Mouse (Mus musculus) kidney, postnatal 36 days (tissue): ENCODE data around the gene Rbfox1.
A peak's percentile ranks its signal among the peaks of the same experiment; 100 is the strongest.

Experiments used
- DNase-seq, 2 experiments: peaks; one replicate each; pipeline ENCODE4 v3.0.0; 2021 to 2022; ENCODE audit warnings: mixed read lengths in 2 of 2

The Rbfox1 gene

DNA sequence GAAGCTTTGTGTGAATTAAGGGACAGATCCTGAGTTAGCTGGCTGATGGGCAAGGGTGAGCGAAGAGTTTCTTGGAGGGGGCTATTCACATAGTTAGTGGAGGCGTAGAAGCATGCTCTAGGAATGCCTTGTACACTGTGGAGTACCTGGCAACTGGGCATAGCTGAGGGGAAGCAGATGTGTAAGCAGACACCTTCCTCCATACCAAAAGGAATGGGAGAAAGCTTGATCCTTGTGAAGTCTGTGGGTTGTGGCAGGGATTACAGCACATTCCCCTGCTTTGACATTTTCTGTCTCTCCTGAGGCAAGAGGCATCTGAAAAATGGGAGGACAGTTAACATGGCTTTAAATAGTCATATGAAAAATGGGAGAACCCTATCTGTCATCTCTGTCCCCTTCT lies 347.8 kb downstream of the Rbfox1 start:
- DNase-seq, result no peak

DNA sequence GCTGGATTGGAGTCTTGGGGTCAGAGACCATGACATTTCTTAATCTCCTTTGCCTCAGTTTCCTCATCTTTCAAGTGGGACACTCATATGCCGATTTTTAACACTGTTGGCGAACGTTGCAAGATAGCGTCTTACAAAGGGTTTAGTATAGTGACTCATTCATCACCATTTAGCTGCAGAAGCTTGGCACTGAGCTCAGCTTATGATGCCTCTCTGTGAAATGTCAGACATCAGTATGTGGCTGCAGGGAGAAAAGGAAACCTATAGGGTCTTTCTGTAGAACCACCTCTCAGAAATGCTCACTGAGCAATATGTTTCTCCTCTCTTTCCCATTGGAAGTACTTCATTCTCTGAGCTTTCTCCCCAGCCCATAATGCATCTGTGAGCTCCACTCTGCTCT lies 356.2 kb downstream of the Rbfox1 start:
- DNase-seq, result no peak

DNA sequence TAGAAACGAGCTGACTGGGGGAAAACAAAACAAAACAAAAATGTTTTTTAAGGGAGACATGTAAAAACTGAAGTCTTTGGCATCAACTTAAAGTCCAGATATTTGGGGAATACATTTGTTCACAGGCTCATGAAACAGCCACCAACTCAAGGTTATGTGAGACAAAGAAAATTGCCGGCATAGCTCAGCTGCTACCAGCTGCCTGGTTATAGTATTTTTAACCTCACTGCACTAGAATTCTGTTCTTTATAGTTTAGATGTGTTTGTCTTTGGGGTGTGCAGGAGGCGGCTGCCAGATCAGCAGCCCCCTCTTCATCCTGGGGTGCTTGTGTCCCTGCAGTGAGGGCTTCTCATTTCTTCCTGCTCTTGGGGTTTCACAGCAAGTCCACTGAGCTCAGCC lies 357.3 kb downstream of the Rbfox1 start:
- DNase-seq, result no peak

DNA sequence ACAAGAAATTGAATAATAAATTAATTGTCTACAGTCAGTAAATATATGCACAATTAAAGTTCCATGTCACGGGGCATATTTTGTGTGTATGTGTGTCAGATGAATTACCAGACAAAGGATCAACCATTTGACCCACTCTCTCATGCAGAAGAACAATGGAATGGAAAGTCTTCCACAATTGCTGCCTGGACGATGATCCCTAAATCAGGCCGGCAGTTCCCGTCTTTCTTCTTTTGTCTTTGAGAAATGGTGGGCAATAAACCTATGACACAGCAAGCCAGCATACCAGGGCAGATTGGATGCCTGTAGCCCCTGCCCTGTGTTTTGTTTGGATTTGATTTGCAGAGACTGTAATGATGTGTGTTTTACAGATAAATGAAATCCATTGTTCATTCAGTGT lies 362.4 kb downstream of the Rbfox1 start:
- no peak for DNase-seq

- no peak for DNase-seq
Observed at GRCm38 (mm10) chr16:6264557-6264956, 379.4 kb downstream of the Rbfox1 start.

GRCm38 (mm10) chr16:6265610-6266009 lies 380.5 kb downstream of the Rbfox1 start:
- DNase-seq, result no peak

GRCm38 (mm10) chr16:6271596-6272370 lies 386.6 kb downstream of the Rbfox1 start:
- no peak for DNase-seq

DNA sequence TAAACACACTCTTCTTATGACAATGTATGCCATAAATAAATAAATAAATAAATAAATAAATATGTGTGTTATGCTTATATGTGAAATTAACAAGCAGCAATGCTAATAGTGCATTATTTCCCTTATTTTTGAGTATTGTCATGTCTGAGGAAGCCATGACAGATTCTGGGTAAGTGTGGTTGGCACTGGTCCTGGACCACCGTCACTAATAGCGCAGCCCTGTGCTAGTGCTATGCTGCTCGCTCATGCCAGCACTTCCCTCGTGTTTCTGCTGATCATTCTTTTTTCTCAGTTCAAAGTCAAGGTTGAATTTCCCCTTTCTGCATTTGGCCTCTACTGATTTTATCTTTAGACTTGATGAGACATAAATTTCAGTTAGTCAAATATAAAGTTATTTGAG lies 398.3 kb downstream of the Rbfox1 start:
- DNase-seq, result no peak

DNA sequence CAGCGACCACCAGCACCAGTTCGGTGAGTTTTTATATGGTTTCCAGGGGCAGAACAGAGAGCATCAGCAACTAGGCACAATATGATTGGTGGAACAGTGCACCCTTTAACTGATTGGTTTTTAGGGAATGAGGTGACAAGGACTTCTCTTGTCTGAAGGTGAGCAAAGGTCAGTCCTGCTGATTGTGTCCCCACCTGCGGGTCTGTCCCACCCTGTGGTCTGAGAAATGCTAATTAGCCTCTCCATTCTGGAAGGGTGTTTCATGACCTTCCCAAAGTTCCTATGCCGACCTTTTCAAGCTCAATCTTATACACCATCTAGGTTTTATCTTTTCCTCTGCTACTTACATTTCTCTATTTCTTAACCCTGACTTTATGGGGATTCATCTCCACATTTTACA lies 399.2 kb downstream of the Rbfox1 start:
- no peak for DNase-seq

DNA sequence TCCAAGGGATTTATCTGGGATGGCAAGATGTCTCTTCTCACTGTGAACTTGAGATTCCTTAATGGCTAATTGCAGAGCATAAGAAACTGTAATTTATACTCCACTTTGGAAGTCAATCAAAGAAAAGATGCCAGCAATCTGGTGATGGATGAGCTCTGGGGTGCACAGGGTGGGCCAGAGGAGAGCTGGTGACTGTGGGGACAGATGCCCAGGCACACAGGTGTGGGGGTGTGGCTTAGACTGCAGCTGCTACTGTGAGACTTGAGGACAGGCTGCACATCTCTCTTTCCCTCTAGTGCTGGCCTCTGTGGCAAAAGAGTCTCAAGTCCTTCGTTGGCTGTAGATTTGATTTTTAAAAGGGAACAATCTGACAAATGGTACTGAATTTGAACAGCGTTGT lies 402.5 kb downstream of the Rbfox1 start:
- DNase-seq, result no peak

- DNase-seq, result no peak
Observed at GRCm38 (mm10) chr16:6300112-6300511, 415.0 kb downstream of the Rbfox1 start.

GRCm38 (mm10) chr16:6303082-6303481 lies 417.9 kb downstream of the Rbfox1 start:
- no peak for DNase-seq

GRCm38 (mm10) chr16:6309940-6310339 lies 424.8 kb downstream of the Rbfox1 start:
- no peak for DNase-seq

GRCm38 (mm10) chr16:6310744-6311678 lies 425.9 kb downstream of the Rbfox1 start:
- DNase-seq, result no peak

- no peak for DNase-seq
Observed at GRCm38 (mm10) chr16:6313689-6314088, 428.5 kb downstream of the Rbfox1 start.

DNA sequence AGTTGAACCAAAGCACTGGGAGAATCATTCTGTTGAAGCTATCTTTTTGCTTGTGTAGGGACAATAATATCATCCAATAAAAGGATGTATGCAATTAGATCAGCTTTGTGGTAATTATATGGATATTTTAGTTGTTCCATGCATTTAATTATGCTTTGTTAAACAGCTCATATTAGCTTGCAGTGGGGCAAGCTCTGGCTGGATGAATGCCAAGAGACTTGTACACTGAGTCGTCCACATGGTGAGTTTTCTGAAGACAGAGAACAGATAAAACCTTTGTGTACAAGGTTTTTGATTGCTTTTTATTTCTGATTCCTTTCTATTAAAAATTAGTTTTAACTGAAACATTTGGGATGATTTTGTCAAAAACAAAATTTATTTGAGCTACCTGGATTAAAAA lies 439.7 kb downstream of the Rbfox1 start:
- DNase-seq, result no peak

DNA sequence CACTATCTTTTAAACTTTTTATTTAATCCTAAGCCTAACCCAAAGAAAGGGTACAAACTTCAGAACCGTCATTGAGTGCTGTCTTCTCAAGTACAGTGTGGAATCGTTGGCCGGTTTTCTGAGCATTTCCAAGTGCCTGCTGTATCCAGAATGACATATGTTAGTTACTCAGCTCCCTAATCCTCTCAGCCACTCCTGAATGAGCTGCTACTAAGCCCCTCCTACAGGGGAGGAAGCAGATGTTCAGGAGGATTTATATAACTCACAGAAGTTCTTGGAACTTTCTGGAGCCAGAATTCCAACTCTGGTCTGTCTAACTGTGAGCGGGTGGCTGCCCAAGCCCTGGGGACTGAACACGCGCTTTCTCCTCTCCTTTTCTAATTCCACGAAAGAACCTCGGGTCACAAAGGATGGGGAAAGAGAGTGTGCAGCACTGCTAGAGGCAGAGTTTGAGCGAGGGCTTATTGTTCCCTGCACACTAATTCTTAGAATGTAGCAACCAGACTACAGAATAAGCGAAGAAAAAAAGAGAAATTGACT lies 446.3 kb downstream of the Rbfox1 start:
- no peak for DNase-seq

DNA sequence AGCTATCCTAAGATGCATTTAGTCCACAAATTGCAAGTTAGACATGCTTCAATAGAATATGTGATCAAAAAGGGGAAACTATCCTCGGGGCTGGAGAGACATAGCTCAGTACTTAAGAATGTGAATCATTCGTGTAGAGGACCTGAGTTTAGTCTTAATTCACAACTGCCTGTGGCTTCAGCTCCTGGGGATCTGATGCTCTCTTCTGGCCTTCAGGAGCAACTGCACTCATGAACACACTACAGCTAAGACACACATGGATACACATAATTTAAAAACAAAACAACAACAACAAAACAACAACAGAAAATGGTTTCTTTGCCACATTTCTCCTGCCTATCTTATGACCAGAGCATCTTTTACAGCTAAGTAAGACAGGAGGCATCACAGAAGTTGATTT lies 448.1 kb downstream of the Rbfox1 start:
- DNase-seq, result no peak

DNA sequence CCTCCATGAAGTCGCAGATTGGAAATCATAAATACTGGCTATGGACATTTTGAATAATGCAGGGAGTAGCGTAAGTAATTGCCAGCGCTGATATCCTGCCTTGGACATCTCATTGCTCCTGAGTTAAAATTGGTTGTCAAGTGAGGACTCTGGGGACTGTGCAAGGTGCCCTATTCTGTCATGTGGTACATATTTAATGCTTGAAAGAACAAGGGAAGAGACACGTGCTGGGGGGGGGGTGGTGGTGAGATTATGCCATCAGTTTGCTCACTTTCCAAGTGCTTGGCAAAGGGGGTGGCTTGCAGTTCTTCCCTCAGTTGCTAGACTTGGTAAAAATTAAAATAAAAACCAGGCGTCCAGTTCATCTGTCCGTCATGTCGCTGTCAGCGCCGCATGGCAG lies 462.9 kb downstream of the Rbfox1 start:
- no peak for DNase-seq

- DNase-seq, result peak in 1 of 2 experiments; percentile 1
Observed at GRCm38 (mm10) chr16:6348581-6349241, 463.6 kb downstream of the Rbfox1 start.

DNA sequence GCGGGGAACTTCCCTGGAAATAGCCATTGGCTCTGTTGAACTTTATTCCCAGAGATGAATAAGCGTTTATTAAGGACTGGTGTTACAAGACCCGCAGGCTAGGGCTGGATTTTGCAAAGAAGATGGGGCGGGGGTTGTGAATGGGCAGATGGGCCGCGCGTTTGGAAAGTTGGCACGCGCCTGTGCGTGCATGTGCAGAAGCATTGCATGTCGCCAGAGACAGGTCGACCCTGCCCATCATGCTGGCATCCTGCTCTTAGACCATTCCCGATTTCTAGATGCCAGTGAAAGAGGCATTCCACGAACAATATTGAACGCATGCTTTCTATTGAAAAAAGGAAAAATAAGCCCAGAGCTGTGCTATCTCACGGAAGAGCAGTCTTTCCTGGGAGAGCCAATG lies 464.2 kb downstream of the Rbfox1 start:
- no peak for DNase-seq

DNA sequence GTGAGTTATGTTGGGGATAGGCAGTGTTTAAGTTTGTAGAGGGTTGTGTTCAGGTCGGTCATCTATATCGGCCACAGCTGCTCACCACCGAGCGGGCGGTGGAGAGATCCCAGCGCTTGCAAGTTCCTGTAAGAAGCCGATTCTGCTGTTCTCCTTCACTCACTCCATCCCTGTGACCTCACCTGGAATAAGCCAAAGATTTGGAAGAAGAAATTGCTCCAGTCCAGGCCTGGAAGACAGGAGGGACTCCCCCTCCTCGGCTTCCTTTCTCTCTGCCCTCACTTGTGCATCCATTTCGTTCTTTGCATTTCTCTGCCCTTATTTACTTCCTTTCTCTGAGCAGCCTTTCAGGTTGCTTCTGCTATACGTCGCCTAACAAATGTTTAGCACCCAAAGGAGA lies 465.1 kb downstream of the Rbfox1 start:
- DNase-seq, result no peak

DNA sequence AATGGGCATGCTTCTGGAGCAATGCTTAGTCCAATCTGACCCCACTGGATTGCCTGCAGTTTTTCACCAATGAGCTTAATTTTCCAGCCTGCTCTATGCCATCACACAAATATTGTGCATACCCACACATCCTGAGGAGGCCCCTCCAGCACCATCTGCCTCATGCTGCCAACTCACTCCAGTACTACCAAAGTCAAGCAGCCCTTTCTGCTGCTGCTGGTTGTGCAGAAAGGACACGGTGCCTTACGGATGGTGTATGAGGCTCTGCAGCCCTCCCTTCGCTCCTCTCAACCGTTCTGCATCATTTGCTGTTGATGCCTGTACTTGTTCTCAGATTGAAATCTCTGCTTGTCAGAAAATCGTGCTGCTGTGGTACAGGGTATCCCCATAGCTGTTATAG lies 468.0 kb downstream of the Rbfox1 start:
- no peak for DNase-seq
